Mouse (Mus musculus): Measurements from ENCODE around the gene Gsg1. TPM values are rescaled to one million over a fixed set of nuclear protein-coding genes. Genes with fewer than 3 reads are reported as not detected.

Gsg1 gene
- polyA plus RNA-seq, 1 experiment from 2014 or later = 0.59 TPM

GRCm38 (mm10) chr6:135276474-135277295 lies 22.5 kb upstream of the Gsg1 start:
- ATAC-seq (ENCODE audit: low FRiP score) = no peak
- Histone ChIP-seq H3K27me3 (replicated peaks) (no peaks in the 10 kb centered on the region), H3K4me1 (peaks cover 11% of the 10 kb centered on the region), H3K4me2 (no peak overlapping the region), H3K9ac (replicated peaks) (no peak overlapping the region), H3K27ac (replicated peaks) (no peak overlapping the region), H3K36me3 (no peaks in the 10 kb centered on the region), H3K9me3 (replicated peaks) (no peaks in the 10 kb centered on the region), H3K4me3 (replicated peaks) (no peak overlapping the region)
- 74% methylated on average over 6 of the region's 6 CpGs for WGBS

GRCm38 (mm10) chr6:135275231-135275630 lies 21.1 kb upstream of the Gsg1 start:
- no peak for ATAC-seq (ENCODE audit: low FRiP score)

GRCm38 (mm10) chr6:135273066-135273465 lies 18.9 kb upstream of the Gsg1 start:
- Histone ChIP-seq H3K4me2 (no peak overlapping the region), H3K4me1 (peaks cover 5% of the 10 kb centered on the region; the same call in 1 of the 2 replicates), H3K4me3 (replicated peaks) (no peak overlapping the region), H3K36me3 (no peaks in the 10 kb centered on the region), H3K27me3 (replicated peaks) (no peaks in the 10 kb centered on the region), H3K9ac (replicated peaks) (no peak overlapping the region), H3K9me3 (replicated peaks) (no peaks in the 10 kb centered on the region), H3K27ac (replicated peaks) (no peak overlapping the region)
- no peak for ATAC-seq (ENCODE audit: low FRiP score)
- 91% methylated on average over 6 of the region's 6 CpGs for WGBS

More at GRCm38 (mm10) chr6:135275231-135275630, 21.1 kb upstream of the Gsg1 start:
- Histone ChIP-seq H3K27me3 (replicated peaks) (no peaks in the 10 kb centered on the region), H3K4me1 (peaks cover 11% of the 10 kb centered on the region), H3K36me3 (no peaks in the 10 kb centered on the region), H3K4me2 (no peak overlapping the region), H3K4me3 (replicated peaks) (no peak overlapping the region), H3K9ac (replicated peaks) (no peak overlapping the region), H3K9me3 (replicated peaks) (no peaks in the 10 kb centered on the region), H3K27ac (replicated peaks) (no peak overlapping the region)
- 60% methylated on average over 4 of the region's 4 CpGs for WGBS

- Histone ChIP-seq H3K36me3 (no peaks in the 10 kb centered on the region), H3K4me3 (replicated peaks) (no peak overlapping the region), H3K4me1 (peaks cover 5% of the 10 kb centered on the region; the same call in 1 of the 2 replicates), H3K9me3 (replicated peaks) (no peaks in the 10 kb centered on the region), H3K27ac (replicated peaks) (no peak overlapping the region), H3K4me2 (no peak overlapping the region), H3K27me3 (replicated peaks) (no peaks in the 10 kb centered on the region), H3K9ac (replicated peaks) (no peak overlapping the region)
- 36% methylated on average over 2 of the region's 2 CpGs for WGBS
- no peak for ATAC-seq (ENCODE audit: low FRiP score)
These were observed 17.6 kb upstream of the Gsg1 start for GRCm38 (mm10) chr6:135271761-135272160.

GRCm38 (mm10) chr6:135269626-135270025 lies 15.5 kb upstream of the Gsg1 start:
- Histone ChIP-seq H3K27me3 (replicated peaks) (no peaks in the 10 kb centered on the region), H3K9ac (replicated peaks) (no peak overlapping the region), H3K9me3 (replicated peaks) (no peaks in the 10 kb centered on the region), H3K4me1 (peaks cover 5% of the 10 kb centered on the region; the same call in 1 of the 2 replicates), H3K27ac (replicated peaks) (no peak overlapping the region), H3K36me3 (no peaks in the 10 kb centered on the region), H3K4me2 (no peak overlapping the region), H3K4me3 (replicated peaks) (no peak overlapping the region)
- no peak for ATAC-seq (ENCODE audit: low FRiP score)
- 43% methylated on average over 6 of the region's 6 CpGs for WGBS

GRCm38 (mm10) chr6:135268392-135268791 lies 14.2 kb upstream of the Gsg1 start:
- no peaks in the 10 kb centered on the region for H3K36me3 ChIP-seq
- H3K4me3 ChIP-seq (replicated peaks) = no peak overlapping the region
- H3K27ac ChIP-seq (replicated peaks) = no peak overlapping the region
- no peaks in the 10 kb centered on the region for H3K9me3 ChIP-seq (replicated peaks)
- ATAC-seq (ENCODE audit: low FRiP score) = no peak
- H3K27me3 ChIP-seq (replicated peaks) = no peaks in the 10 kb centered on the region
- no peak overlapping the region for H3K4me2 ChIP-seq
- H3K9ac ChIP-seq (replicated peaks) = no peak overlapping the region
- peaks cover 5% of the 10 kb centered on the region; the same call in 1 of the 2 replicates for H3K4me1 ChIP-seq

- 86% methylated on average over 3 of the region's 3 CpGs for WGBS
- Histone ChIP-seq H3K27ac (replicated peaks) (no peak overlapping the region), H3K36me3 (no peaks in the 10 kb centered on the region), H3K4me2 (no peak overlapping the region), H3K9ac (replicated peaks) (no peak overlapping the region), H3K4me3 (replicated peaks) (no peak overlapping the region), H3K27me3 (replicated peaks) (no peaks in the 10 kb centered on the region), H3K4me1 (peaks cover 5% of the 10 kb centered on the region; the same call in 1 of the 2 replicates), H3K9me3 (replicated peaks) (no peaks in the 10 kb centered on the region)
- no peak for ATAC-seq (ENCODE audit: low FRiP score)
These were observed 13.1 kb upstream of the Gsg1 start for GRCm38 (mm10) chr6:135267221-135267620.

- Histone ChIP-seq H3K4me2 (no peak overlapping the region), H3K9ac (replicated peaks) (no peak overlapping the region), H3K9me3 (replicated peaks) (no peaks in the 10 kb centered on the region), H3K36me3 (no peaks in the 10 kb centered on the region), H3K4me3 (replicated peaks) (no peak overlapping the region), H3K27ac (replicated peaks) (no peak overlapping the region), H3K4me1 (no peaks in the 10 kb centered on the region), H3K27me3 (replicated peaks) (no peaks in the 10 kb centered on the region)
- ATAC-seq (ENCODE audit: low FRiP score) = no peak
- WGBS = 97% methylated on average over 1 of the region's 1 CpGs
These were observed 11.9 kb upstream of the Gsg1 start for GRCm38 (mm10) chr6:135266056-135266455.

- Histone ChIP-seq H3K4me1 (no peaks in the 10 kb centered on the region), H3K36me3 (no peaks in the 10 kb centered on the region), H3K27ac (replicated peaks) (no peak overlapping the region), H3K9me3 (replicated peaks) (no peaks in the 10 kb centered on the region), H3K4me2 (no peak overlapping the region), H3K9ac (replicated peaks) (no peak overlapping the region), H3K4me3 (replicated peaks) (no peak overlapping the region), H3K27me3 (replicated peaks) (no peaks in the 10 kb centered on the region)
- ATAC-seq (ENCODE audit: low FRiP score) = no peak
- 97% methylated on average over 6 of the region's 6 CpGs for WGBS
These were observed 10.0 kb upstream of the Gsg1 start for GRCm38 (mm10) chr6:135264136-135264535.

- no peak for ATAC-seq (ENCODE audit: low FRiP score)
- 81% methylated on average over 2 of the region's 2 CpGs for WGBS
- no peak overlapping the region for H3K4me3 ChIP-seq (replicated peaks)
These were observed 8.4 kb upstream of the Gsg1 start for GRCm38 (mm10) chr6:135262565-135262964.

GRCm38 (mm10) chr6:135261124-135261523 lies 7.0 kb upstream of the Gsg1 start:
- no peaks in the 10 kb centered on the region for H3K27me3 ChIP-seq (replicated peaks)
- no peaks in the 10 kb centered on the region for H3K4me1 ChIP-seq
- no peak overlapping the region for H3K9ac ChIP-seq (replicated peaks)
- H3K27ac ChIP-seq (replicated peaks) = no peak overlapping the region
- no peak overlapping the region for H3K4me3 ChIP-seq (replicated peaks)
- WGBS = 91% methylated on average over 9 of the region's 9 CpGs
- no peak for ATAC-seq (ENCODE audit: low FRiP score)
- no peaks in the 10 kb centered on the region for H3K9me3 ChIP-seq (replicated peaks)
- H3K36me3 ChIP-seq = no peaks in the 10 kb centered on the region
- H3K4me2 ChIP-seq = no peak overlapping the region

More at GRCm38 (mm10) chr6:135262565-135262964, 8.4 kb upstream of the Gsg1 start:
- Histone ChIP-seq H3K9ac (replicated peaks) (no peak overlapping the region), H3K27ac (replicated peaks) (no peak overlapping the region), H3K9me3 (replicated peaks) (no peaks in the 10 kb centered on the region), H3K4me1 (no peaks in the 10 kb centered on the region), H3K27me3 (replicated peaks) (no peaks in the 10 kb centered on the region), H3K36me3 (no peaks in the 10 kb centered on the region), H3K4me2 (no peak overlapping the region)

GRCm38 (mm10) chr6:135260435-135260834 lies 6.3 kb upstream of the Gsg1 start:
- no peaks in the 10 kb centered on the region for H3K9me3 ChIP-seq (replicated peaks)
- no peaks in the 10 kb centered on the region for H3K36me3 ChIP-seq
- no peak overlapping the region for H3K4me2 ChIP-seq
- WGBS = 90% methylated on average over 6 of the region's 6 CpGs
- no peak for ATAC-seq (ENCODE audit: low FRiP score)
- H3K27me3 ChIP-seq (replicated peaks) = no peaks in the 10 kb centered on the region
- H3K4me3 ChIP-seq (replicated peaks) = no peak overlapping the region
- no peak overlapping the region for H3K27ac ChIP-seq (replicated peaks)
- no peak overlapping the region for H3K9ac ChIP-seq (replicated peaks)
- no peaks in the 10 kb centered on the region for H3K4me1 ChIP-seq
